Mouse (Mus musculus): ENCODE measurements around the gene Crhr2. TPM values are rescaled to one million over a fixed set of nuclear protein-coding genes. Genes with fewer than 3 reads are reported as not detected.

Crhr2 gene
- polyA plus RNA-seq, 1 experiment from 2014 or later: 0.35 TPM

Other genes with a start within 250 kb of the Crhr2 start
- 7.5 and 7.9 TPM in 2 replicates for gene Nod1, start 160.4 kb downstream of the Crhr2 start, polyA plus RNA-seq (2015; fragmentation: Nextera tagmentation; extraction: Ambion mirVana)
- gene Ggct, start 140.1 kb downstream of the Crhr2 start, polyA plus RNA-seq (2015; fragmentation: Nextera tagmentation; extraction: Ambion mirVana): 10.2 and 11.1 TPM in 2 replicates
- 138 and 153 TPM in 2 replicates for gene Gars, start 95.0 kb downstream of the Crhr2 start, polyA plus RNA-seq (2015; fragmentation: Nextera tagmentation; extraction: Ambion mirVana)
- gene Inmt, start 42.0 kb upstream of the Crhr2 start, polyA plus RNA-seq (2015; fragmentation: Nextera tagmentation; extraction: Ambion mirVana): 0.12 and 0.40 TPM in 2 replicates
- gene Mindy4, start 70.4 kb upstream of the Crhr2 start, polyA plus RNA-seq (2015; fragmentation: Nextera tagmentation; extraction: Ambion mirVana): 8.7 and 9.8 TPM in 2 replicates
- 18.7 and 22.8 TPM in 2 replicates for gene Aqp1, start 203.4 kb upstream of the Crhr2 start, polyA plus RNA-seq (2015; fragmentation: Nextera tagmentation; extraction: Ambion mirVana)
- gene Ghrhr, start 243.3 kb upstream of the Crhr2 start, polyA plus RNA-seq (2015; fragmentation: Nextera tagmentation; extraction: Ambion mirVana): 0.15 TPM in 1 of 2 replicates, not detected in the other

All from stomach, embryonic 15.5 days (tissue).